Mouse (Mus musculus) embryonic fibroblast, embryonic 13.5 days (primary cell): ENCODE data around the gene 1810055G02Rik.

Source experiments
- CTCF ChIP-seq: IDR thresholded peaks from 2 replicates; pipeline ENCODE4 v1.5.1; 2011; ENCODE audit warnings: mild to moderate bottlenecking, control low read depth, low read length, moderate library complexity, borderline replicate concordance; ENCODE audit not compliant: insufficient read depth
- POLR2A ChIP-seq: IDR thresholded peaks from 2 replicates; pipeline ENCODE4 v1.6.1; 2011; ENCODE audit warnings: low read depth, mild to moderate bottlenecking, control low read depth, low read length, moderate library complexity

- TF ChIP-seq CTCF (no peak), POLR2A (no peak)
Observed at GRCm38 (mm10) chr19:3695471-3695870, 12.6 kb upstream of the 1810055G02Rik start.
